Mouse (Mus musculus) cerebellum, postnatal 4 days (tissue): ENCODE measurements around the gene Mki67.
A peak's percentile ranks its signal among the peaks of the same experiment; 100 is the strongest.

Experiments used
- DNase-seq, 2 experiments: peaks; one replicate each; pipeline ENCODE4 v3.0.0; 2022; ENCODE audit warnings: low spot score in 2 of 2, mixed read lengths in 1 of 2

Mki67 gene

DNA sequence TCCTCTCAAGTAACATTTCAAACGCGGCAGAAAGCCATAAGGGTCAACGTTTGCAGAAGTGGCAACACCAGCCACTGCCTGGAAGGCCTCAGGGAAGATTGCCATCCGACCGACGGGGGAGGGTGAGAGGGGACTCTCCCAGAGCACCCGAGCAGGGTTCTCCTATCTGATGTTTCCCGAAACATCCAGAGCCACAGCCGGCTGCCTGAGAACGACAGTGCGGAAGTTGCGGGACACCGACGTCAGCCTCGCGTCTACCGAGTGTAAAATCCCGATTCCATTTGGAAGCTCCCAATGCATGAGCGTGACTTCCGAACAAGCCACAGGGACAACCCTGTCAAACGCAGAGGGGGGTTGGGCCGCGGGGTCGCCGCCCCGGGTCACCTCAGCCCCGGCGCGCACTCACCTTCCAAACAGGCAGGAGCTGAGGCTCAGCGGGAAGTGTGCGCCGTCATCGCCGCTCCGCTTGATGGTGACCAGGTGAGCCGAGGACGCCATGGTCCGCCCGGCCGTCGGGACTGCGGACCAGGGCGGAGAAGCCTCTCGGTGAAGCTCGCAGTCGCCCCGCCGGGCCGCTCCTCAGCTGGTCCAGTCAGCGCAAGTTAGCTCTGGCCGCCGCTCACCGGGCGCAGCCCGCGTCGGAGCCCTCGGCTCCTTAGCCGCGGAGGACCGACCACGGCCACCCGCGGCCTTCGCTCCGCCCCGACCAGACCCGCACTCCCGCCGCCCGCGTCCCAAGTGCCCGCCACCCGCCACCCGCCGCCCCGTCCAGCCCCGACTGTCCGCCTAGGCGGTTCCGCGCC lies at the start of gene Mki67:
Gene Mki67, minus strand, starts transcription at position 720 of the 803 bp plus-strand sequence.
- DNase-seq, result peak in 1 of 2 experiments; percentile 24

DNA sequence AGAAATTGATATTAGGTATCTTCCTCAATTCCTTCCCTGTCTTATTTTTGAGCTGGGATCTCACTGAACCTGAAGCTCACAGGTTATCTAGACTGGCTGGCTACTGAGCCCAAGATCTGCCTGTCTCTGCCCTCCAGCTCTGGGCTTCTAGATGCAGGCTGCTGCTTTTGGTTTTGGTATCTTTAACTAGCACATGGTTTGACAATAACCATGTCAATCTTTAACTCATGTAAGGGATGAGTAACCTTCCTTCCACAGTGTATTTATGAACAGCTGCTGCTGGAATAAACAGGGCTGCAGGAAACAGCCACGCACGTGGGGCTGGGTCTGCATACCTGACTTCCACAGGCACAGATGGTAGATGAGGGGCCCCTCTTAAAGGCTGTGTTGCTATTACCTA lies 47.1 kb upstream of the Mki67 start:
- no peak for DNase-seq

DNA sequence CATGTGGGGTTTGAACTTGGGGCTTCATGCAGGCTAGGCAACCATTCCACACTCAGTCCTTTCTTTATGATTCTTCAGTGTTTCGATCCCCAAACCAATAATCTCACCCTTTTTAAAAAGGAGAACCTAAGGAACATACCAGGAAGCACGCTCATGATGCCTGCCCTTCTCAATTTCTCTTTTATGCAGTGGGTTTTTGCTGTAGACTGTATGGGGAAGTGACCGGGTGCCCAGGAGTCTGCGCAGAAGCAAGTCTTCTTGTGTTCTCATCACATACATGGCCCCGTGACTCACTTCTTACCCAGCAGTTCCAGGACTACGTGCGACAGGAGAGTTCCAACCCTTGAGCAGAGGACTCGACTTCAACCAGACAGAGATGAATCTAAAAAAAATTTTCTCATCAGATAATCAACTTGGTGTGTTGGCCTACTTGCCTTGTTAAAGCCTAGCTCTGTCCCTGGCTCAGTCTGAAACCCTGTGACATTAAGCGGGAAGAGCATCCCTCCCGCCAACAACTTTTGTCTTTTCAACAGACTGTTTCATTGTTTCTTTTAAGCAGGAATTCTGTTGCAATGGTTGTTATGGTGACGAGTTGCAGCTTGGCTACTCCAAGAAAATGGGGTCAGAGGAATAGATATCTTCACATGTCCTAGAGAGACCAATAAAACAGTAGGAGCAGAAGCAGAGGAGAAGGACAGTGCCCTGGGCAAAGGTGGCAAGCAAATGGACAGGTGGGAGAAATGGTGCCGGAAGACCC lies 42.8 kb upstream of the Mki67 start:
- no peak for DNase-seq

DNA sequence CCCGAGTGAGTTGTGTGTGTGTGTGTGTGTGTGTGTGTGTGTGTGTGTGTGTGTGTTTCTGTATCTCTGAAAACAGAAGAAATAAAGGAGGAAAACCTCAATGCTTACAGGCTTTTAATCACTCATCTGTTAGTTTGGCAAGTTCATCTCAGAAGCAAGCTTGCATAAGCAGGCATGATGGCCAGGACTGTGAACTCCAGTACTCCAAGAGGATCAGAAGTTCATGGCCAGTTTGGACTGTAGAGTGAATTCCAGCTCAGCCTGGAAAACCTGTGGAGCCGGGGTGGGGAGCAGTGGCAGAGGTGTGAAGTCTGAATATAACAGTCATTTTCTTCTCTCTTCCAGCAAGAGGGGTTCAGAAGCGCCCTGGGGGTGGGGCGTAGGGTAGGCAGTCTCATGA lies 42.0 kb upstream of the Mki67 start:
- DNase-seq, result no peak

DNA sequence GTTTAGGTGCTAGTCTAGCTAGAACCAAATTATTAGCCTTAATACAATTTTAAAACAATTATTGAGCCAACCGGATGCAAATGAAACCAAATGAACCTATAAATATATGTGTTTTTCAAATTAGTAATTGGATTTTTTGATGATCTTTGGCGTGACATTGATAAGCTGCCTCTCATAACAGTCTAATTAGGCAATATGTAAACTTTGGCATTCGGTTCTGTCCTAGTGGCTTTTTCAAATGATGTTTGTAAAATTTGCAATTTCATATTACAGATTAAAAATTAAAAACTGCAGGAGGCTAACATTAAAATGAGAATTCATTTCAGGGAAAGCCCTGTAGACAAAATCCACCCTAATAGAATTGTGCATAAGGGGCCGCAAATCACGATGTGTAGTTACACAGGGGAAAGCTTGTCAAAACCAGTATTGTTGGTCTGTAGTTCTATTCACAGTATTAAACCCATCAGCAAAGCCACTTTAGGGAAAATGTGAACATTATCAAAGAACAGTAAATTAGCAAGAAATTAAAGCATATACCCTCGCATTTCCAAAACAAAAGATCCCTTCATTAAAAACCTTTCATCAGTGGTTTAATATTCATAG lies 40.9 kb upstream of the Mki67 start:
- no peak for DNase-seq

DNA sequence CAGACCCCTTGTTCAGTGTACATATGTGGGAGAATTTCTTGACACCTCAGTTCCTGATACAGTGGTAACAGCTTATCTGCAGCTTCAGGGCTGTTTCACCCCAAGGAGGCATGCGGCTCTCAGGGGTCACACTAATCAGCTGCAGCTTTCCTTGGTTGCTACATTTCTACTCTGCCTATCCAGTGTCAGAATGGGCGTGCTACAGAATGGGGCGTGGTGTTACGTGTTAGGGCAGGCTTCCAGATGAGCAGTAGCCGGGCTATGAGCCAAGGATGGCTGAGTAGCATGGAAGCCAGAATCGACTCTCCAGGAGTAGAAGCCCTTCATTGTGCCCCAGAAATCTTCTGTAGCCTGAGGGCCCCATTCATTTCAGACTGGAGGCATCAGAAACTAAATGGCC lies 32.8 kb upstream of the Mki67 start:
- peak in 1 of 2 experiments; percentile 37 for DNase-seq

DNA sequence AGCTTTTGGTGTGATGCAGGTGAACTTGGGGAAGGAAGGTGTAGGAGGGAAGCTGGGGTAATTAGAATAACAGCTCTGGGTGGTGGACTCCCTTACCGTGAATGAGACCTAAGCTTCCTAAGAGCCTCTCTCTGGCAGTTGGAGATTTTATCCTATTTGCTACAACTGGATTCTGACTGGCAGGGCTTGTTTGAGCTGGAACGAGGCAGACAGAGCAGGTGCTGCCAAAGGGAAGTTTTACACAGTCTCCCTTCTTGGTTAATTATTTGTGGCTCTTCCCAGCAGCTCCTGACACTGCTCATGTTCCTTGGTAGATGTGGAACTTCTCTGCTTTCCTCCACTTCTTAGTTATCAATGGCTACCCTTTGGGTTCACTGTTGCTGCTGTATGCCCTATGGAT lies 30.9 kb upstream of the Mki67 start:
- DNase-seq, result no peak

DNA sequence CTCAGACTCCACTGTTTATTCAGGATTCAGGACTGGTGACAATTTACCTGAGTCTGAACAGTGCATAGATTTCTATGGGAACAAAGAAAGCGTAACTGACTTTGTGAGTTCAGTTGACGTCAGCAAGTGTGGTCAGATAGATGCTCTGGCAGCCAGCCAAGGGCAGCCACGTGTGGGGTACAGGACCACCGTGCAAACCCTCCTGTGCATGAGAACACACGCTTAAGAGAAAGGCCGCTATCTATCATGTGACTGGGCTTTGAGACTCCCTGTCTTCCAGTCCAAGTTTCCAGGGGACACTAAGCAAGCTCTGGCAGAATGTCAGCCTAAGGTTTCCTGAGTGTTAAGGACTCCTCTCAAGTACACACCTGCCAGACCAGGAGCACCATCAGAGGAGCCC lies 30.4 kb upstream of the Mki67 start:
- no peak for DNase-seq

DNA sequence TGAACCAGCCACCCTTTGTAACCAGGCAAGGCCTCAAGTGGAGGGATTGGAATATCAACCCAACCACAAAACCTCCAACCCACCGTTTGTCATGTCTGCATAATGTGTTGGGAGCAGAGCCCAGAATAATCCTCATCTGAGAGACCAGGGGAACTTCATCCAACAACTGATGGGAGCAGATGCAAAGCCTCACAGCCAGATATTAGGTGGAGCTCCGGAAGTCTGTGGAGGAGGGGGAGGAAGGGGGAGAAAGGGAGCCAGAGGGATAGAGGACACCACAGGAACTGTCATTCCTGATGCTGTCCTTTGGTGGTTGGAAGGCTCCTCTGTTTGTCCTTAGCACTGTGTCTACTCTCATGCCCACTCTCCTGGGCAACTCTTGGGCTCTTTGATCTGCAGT lies 28.9 kb upstream of the Mki67 start:
- no peak for DNase-seq

DNA sequence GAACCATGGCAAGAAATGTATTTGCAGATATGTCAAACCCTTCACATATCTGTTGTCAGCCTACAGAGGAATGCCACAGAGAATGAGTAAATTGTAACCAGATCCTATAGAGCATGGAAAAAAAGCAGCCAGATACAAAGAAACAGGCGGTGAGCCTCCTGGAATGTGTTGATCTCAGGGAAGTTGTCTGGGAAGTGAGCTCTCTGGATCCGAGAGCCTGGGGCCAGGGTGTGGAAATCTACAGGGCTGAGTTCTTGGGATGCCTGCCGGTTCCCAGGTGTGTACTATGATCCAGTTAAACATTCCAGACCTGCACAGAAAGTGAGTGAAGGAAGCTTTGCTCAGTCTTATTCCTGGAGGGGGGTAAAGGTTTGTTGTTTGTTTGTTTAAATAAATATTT lies 24.3 kb upstream of the Mki67 start:
- DNase-seq, result no peak

DNA sequence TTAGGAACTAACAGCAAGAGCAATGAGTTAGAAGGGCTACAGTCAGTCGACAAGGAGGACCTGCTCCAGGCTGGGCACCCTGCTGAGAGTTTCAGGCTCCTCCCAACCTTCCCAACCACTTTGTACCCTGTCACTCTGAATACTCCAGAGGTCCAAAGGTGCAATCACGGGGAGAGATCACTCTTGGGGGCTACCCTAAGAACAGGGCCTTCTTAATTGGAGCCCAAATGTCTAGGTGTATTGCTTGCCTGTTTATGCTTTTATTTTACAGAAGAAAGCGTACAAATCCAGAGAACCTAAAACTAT lies 20.4 kb upstream of the Mki67 start:
- no peak for DNase-seq

DNA sequence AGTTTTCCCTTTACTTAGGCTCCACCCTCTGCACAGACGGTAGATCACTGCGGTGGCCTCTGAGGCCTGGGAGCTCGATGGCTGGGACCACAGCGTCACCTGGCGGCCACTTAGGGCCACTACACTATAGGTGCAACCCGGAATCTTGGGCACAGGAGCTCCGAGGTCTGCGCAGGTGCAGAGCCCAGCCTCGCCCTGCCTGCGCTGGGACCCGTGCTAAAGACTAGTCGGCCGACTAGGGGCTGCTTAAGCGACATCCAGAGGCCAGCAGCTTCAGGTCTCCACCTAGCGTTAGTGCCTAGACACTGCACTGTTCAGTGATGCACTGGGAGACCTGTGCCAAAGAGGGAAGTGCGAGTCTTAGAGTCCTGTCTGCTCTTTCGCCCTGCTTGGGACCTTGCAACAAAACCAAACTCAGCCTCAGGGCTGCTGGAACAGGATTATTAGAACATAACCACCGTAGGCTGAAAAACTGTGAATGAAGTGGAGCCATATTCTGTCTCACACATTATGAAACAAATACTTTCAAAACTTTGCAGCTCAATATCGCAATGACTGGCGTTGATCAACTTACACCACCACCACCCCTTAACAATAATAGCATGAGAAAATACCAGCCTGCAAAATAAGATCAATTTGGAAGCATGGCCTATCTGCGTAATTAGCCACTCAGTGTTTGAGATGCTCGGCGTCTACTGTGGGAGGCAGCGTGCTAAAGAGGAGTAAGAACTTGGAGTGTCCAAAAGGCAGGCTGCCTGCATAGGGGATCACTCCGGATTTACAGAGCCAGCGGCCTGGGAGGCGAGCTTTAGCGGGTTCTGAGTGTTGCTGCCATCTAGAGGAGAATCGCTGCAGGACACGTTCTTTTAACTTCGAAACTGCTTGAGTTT lies 19.8 kb upstream of the Mki67 start:
- DNase-seq, result peak; percentile 76 to 84

DNA sequence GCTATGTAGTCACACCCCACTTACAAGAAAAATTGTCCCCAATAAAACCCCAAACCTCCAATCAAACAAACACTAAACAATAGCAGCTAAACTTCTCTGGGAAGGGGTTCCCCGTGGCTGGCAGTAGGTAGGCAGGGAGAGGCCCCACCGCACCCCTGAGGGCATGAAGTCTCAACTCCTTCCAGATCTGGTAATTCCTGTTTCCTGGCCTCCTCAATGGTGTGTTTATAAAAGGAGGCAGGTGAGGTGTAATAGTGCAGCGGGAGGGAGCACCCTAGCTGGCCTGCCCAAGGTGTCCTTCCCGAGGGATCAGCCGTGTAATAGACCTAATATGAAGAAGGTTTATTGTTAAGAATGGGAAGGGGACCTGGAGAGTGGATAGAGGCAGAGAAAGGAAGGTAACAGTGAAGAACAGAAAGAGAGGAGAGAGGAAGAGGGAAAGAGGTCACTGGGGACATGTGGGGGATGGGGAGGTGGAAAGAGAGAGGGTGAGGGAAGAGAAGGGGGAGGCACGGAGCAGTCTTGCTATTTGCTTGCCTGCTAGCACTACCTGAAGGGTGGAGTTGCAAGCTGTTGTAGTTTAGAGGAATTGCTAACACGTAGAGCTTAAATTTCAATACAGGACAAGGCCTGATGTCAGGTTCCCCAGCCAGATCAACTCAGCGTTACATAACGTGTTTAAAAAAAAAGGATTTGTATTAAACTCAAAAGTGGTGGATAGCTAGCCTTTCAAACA lies 18.9 kb upstream of the Mki67 start:
- no peak for DNase-seq

DNA sequence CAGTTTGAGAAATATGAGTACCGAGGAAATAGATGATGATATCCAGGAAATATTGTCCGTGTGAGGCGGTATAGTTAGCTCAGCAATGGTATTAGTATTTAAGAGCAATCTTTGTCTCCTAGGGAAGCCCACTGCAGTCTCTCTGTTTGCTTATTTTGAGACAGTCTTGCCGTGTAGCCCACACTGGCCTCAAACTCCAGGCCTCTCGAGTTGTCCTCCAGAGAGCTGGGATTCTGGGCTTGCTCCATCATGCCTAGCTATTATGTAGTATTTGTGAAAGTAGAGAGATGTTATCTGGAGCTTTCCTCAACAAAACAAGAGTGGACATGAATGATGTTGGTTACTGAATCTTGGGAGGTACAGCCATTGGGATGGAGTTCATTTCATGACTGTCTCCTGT lies 18.2 kb upstream of the Mki67 start:
- DNase-seq, result no peak

DNA sequence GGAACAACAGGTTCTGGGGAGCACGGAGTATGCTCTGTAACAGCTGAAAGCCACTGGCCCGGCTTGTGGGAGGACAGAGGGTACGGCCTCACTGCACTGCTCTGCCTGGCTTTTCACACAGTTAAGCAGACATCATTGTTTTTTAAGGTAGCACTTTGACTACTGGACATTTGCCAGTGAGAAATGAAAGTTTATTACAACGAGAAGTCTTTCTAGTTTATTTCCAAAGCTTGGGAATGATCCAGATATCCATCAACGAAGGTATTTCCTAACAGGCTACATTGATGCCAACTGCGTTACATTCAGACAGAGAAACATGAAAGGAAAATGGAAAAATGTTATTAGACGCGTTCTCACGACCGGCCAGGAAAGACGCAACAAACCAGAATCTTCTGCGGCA lies 11.9 kb upstream of the Mki67 start:
- no peak for DNase-seq

DNA sequence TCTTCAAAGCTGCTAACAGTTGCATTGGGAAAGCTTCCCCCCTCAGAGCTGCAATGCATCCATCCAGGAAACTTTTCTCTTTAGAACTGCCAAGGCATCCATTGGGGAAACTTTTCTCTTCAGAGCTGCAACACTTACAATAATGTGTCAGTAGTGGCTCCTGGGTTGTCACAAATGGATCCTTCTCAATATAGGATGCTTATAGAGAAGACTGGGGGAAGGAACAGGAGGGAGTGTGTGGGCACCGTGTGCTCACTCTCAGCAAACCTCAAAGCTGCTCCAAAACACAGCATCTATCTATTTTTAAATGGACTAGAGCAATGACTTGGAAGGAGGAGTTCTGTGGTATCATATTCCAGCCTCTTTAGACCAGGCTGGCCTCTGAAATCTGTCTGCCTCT lies 10.5 kb upstream of the Mki67 start:
- no peak for DNase-seq

DNA sequence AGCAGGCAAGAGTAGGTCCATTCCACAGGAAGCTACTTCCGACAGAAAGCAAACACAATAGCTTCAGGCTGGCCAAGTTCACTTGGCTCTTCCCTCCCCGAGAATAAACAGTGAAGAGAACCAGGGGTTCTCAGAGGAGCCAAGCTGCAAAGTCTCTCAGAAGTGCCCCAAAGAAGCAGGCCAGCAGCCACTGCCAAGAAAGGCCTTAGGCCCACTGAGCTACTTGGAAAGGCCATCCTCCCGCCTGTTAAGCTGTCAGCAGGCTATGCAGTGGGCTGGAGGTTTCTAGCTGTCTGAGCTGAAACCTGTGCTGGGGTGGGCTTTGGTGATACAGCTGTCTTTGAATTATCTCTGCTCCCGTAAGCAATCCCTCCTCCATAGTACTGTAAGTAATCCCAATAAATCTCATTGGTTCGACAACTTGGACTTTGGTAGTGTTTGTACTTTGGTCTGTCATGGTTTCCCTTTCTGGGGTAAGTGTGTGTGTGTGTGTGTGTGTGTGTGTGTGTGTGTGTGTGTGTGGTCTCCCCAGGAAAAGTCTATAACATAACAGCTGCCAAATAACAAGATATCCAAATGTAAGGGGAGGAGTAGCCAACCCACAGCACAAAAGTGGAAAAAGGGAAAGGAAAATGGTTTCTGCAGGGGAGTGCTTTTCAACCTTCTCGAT lies 7.6 kb upstream of the Mki67 start:
- no peak for DNase-seq

DNA sequence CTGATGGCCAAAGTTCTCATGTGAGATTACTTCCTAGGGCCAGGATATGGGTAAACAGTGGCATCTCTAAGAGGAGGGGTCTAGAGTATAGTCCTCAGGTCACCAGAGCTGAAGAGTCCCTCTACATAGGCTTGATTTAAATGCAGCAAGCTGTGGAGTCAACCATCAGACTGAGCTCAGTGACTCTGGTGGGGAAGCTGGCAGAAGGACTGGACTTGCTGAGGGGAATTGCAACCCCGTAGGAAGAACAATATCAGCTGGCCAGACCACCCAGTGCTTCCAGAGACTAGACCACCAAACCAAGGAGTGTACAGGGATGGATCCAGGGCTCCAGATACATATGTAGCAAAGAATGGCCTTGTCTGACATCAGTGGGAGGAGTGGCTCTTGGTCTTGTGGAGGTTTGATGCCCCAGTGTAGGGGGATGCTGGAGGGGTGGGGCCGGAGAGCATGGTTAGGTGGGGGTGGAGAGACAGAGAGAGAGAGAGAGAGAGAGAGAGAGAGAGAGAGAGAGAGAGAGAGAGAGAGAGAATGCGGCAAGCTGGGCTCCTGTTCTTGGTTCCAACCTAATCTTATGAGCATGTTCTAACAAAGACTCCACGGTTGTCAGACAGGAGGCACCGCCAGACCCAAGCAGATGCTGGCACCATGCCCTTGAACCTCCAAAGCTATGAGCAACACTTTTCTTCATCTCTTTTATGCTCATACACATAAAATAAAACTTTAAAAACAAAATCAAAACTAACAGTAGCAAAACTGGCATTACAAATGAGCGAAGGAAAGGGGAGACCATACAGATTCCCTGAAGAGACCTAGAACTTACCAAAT lies 6.1 kb upstream of the Mki67 start:
- no peak for DNase-seq

DNA sequence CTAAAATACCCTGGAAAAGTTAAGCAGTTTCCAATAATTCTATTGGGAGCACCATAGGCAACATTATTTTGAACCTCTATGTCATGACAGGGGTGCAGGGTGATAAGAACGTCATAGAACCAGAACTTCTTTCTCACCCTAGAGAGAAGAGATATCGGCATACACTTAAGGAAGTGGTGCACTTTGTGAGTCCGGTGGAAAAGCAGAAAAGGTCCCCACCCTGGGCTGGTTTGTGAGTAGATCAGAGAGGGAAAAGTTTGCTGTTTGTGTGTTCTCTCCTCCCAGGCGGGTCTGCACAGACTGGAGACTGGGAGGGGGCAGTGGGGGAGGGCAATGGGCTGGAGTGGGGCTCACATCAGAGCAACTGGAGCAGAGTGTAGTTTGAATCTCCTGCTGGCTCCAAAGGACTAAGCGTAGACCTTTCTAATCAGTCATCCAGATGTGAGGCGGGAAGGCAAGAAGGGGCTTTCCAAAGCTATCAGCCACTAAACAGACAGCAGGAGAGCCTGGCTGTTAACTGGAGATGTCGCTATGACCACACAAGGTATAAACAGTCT lies 5.4 kb upstream of the Mki67 start:
- no peak for DNase-seq
